Mouse (Mus musculus): ENCODE data around the gene Senp5. TPM values are rescaled to one million over a fixed set of nuclear protein-coding genes. Genes with fewer than 3 reads are reported as not detected.
"Not testable (repeated sequence)": the region's sequence is repeated elsewhere in the genome, so short reads cannot be mapped to it uniquely, and the experiment has no call there.

Senp5 gene
- polyA plus RNA-seq, 1 experiment from 2014 or later: 13.2 TPM

DNA sequence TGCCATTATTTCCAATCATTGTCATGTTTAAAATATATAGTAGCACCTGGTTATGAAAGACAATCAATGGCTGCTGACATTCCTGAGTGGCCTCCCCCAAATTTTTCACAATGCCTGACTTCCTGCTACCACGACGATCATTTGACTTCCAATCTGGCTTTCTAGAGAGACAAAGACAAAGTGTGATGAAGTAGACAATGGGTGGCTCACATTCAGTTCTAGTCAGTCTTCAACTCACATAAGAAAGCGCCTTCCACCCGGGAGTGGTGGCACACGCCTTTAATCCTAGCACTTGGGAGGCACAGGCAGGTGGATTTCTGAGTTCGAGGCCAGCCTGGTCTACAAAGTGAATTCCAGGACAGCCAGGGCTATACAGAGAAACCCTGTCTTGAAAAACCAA, 57.1 kb downstream of the Senp5 start:
- not testable (repeated sequence) for H3K36me3 ChIP-seq (ENCODE audit: control insufficient read depth, insufficient read depth, low read length); H3K4me3 ChIP-seq (replicated peaks; ENCODE audit: low read length); H3K27ac ChIP-seq (ENCODE audit: low read length); H3K9me3 ChIP-seq (replicated peaks; ENCODE audit: control insufficient read depth, low read length); H3K4me2 ChIP-seq (ENCODE audit: low read depth, low read length); H3K27me3 ChIP-seq (ENCODE audit: control insufficient read depth, insufficient read depth, low read length); ATAC-seq (ENCODE audit: insufficient read depth, low FRiP score); H3K9ac ChIP-seq (ENCODE audit: low read length)
- H3K4me1 ChIP-seq (ENCODE audit: control insufficient read depth, insufficient read depth, low read length): peaks cover 28% of the 10 kb centered on the region
- WGBS: 84% methylated on average over 6 of the region's 6 CpGs

DNA sequence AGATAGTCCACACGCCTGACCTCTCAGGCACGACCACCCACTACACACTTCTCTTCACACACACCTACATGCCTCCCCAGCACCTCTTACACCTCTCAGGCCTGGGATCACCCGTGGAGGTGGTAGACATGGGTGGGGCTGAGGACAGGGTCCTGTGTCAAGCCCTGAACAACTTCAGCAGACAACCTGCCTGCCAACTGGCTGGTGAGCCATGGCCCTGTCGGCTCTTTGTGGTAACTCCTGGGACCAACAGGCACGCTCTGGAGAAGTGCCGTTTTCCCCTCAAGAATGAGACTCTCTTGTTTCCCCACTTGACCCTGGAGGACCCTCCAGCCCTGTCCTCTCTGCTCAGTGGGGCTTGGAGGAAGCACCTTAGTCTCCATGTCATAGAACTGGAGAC, 57.7 kb downstream of the Senp5 start:
- Histone ChIP-seq H3K36me3 (ENCODE audit: control insufficient read depth, insufficient read depth, low read length) (0 out of 2 replicates have a peak, but pooled peaks cover 2% of the 10 kb centered on the region), H3K4me3 (replicated peaks; ENCODE audit: low read length) (no peak overlapping the region), H3K4me1 (ENCODE audit: control insufficient read depth, insufficient read depth, low read length) (peaks cover 28% of the 10 kb centered on the region), H3K27me3 (ENCODE audit: control insufficient read depth, insufficient read depth, low read length) (no peaks in the 10 kb centered on the region), H3K4me2 (ENCODE audit: low read depth, low read length) (no peak overlapping the region), H3K27ac (ENCODE audit: low read length) (no peak overlapping the region), H3K9me3 (replicated peaks; ENCODE audit: control insufficient read depth, low read length) (no peaks in the 10 kb centered on the region), H3K9ac (ENCODE audit: low read length) (no peak overlapping the region)
- no peak for ATAC-seq (ENCODE audit: insufficient read depth, low FRiP score)
- WGBS: 85% methylated on average over 6 of the region's 6 CpGs

DNA sequence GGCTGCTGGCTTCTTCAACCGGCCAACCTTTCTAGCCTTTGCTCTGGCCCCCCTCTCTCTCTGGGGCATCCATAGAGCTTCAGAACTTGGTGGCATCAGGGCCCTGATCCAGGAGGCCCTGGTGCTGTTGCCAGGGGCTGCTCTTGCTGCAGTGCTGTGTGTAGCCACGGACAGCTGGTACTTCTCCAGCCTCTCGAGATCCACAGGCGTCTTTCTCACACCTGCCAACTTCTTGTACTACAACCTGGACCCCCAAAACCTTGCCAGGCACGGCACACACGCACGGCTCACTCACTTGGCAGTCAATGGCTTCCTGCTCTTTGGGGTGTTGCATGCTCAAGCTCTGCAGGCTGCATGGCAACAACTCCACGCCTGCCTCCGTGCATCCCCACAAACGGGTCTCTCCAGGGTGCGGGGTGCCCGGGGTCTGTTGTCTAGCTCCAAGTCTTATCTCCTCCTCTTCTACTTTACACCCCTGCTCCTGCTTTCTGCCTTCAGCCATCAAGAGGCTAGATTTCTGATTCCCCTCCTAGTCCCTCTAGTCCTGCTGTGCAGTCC, 58.3 kb downstream of the Senp5 start:
- Histone ChIP-seq H3K9me3 (replicated peaks; ENCODE audit: control insufficient read depth, low read length) (no peaks in the 10 kb centered on the region), H3K27ac (ENCODE audit: low read length) (no peak overlapping the region), H3K9ac (ENCODE audit: low read length) (no peak overlapping the region), H3K27me3 (ENCODE audit: control insufficient read depth, insufficient read depth, low read length) (no peaks in the 10 kb centered on the region), H3K4me1 (ENCODE audit: control insufficient read depth, insufficient read depth, low read length) (peaks cover 28% of the 10 kb centered on the region), H3K36me3 (ENCODE audit: control insufficient read depth, insufficient read depth, low read length) (no peaks in the 10 kb centered on the region), H3K4me3 (replicated peaks; ENCODE audit: low read length) (no peak overlapping the region), H3K4me2 (ENCODE audit: low read depth, low read length) (no peak overlapping the region)
- WGBS: 87% methylated on average over 12 of the region's 12 CpGs
- ATAC-seq (ENCODE audit: insufficient read depth, low FRiP score): no peak

DNA sequence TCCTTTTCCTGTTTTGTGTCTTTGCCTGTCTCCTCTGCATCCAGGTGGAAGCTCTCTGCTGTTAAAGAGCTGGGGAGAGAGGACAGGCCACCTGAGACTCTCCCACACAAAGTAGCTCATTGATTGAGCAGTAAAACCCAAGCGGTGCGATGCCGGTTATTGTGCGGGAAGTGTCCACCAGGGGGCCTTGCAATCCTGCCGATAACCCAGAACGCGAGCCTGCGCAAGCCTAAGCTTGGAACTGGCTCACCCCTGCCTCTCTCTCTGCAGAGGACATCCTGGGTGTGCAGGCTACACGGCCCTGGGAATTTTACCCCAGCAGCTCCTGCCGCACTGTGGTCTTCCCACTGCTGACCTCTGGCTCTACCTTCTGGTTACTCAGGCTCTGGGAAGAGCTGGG, 59.1 kb downstream of the Senp5 start:
- Histone ChIP-seq H3K4me3 (replicated peaks; ENCODE audit: low read length) (no peak overlapping the region), H3K9me3 (replicated peaks; ENCODE audit: control insufficient read depth, low read length) (no peaks in the 10 kb centered on the region), H3K27me3 (ENCODE audit: control insufficient read depth, insufficient read depth, low read length) (no peaks in the 10 kb centered on the region), H3K27ac (ENCODE audit: low read length) (no peak overlapping the region), H3K36me3 (ENCODE audit: control insufficient read depth, insufficient read depth, low read length) (no peaks in the 10 kb centered on the region), H3K9ac (ENCODE audit: low read length) (no peak overlapping the region), H3K4me2 (ENCODE audit: low read depth, low read length) (no peak overlapping the region), H3K4me1 (ENCODE audit: control insufficient read depth, insufficient read depth, low read length) (peaks cover 20% of the 10 kb centered on the region)
- 3% methylated on average over 10 of the region's 10 CpGs for WGBS
- no peak for ATAC-seq (ENCODE audit: insufficient read depth, low FRiP score)

DNA sequence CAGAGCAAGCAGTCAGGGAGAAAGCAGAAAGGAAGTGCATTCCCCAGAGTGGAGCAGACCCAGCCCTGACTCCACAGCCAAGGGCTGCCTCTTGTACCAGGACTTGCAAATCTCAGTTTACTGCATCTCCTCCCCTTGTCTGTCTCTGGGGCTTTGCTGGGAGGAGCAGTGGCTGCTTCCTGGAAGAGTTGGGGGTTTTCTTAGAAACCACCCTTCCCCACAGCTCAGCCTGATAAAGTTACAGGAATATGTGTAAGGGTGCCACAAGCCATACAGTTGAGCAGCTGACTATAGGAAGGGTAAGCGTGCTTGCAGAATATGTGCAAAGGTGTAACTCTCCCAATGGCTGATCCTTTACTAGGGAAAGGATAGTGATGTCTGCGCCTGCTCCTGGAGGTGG, 62.5 kb downstream of the Senp5 start:
- no peak overlapping the region for H3K4me3 ChIP-seq (replicated peaks; ENCODE audit: low read length)
- no peaks in the 10 kb centered on the region for H3K9me3 ChIP-seq (replicated peaks; ENCODE audit: control insufficient read depth, low read length)
- H3K27ac ChIP-seq (ENCODE audit: low read length): no peak overlapping the region
- no peak overlapping the region for H3K4me2 ChIP-seq (ENCODE audit: low read depth, low read length)
- 84% methylated on average over 2 of the region's 2 CpGs for WGBS
- H3K36me3 ChIP-seq (ENCODE audit: control insufficient read depth, insufficient read depth, low read length): no peaks in the 10 kb centered on the region
- H3K9ac ChIP-seq (ENCODE audit: low read length): no peak overlapping the region
- peaks cover 7% of the 10 kb centered on the region; the same call in 1 of the 2 replicates for H3K27me3 ChIP-seq (ENCODE audit: control insufficient read depth, insufficient read depth, low read length)
- H3K4me1 ChIP-seq (ENCODE audit: control insufficient read depth, insufficient read depth, low read length): peaks cover 4% of the 10 kb centered on the region; the same call in 1 of the 2 replicates
- no peak for ATAC-seq (ENCODE audit: insufficient read depth, low FRiP score)

DNA sequence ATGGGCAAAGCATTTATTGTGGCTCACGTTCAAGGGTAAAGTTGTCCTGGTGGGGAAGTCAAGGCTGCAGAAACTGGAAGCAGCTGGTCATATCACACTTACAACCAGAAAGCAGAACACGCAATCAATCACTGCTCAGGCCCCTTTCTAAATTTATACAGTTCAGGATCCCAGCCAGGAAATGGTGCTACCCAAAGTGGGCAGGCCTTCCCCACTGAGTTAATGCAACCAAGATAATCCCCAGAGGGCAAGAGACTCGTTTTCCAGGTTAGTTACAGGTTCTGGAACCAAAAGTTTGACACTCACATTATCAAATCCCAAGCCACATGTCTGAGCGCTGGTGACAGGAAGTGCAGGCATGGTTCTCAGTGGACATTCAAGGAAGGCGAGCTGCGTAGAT, 64.2 kb downstream of the Senp5 start:
- no peaks in the 10 kb centered on the region for H3K36me3 ChIP-seq (ENCODE audit: control insufficient read depth, insufficient read depth, low read length)
- no peak overlapping the region for H3K27ac ChIP-seq (ENCODE audit: low read length)
- peaks cover 13% of the 10 kb centered on the region for H3K4me1 ChIP-seq (ENCODE audit: control insufficient read depth, insufficient read depth, low read length)
- H3K4me3 ChIP-seq (replicated peaks; ENCODE audit: low read length): no peak overlapping the region
- no peaks in the 10 kb centered on the region for H3K9me3 ChIP-seq (replicated peaks; ENCODE audit: control insufficient read depth, low read length)
- no peak overlapping the region for H3K9ac ChIP-seq (ENCODE audit: low read length)
- peaks cover 24% of the 10 kb centered on the region; the same call in 1 of the 2 replicates for H3K27me3 ChIP-seq (ENCODE audit: control insufficient read depth, insufficient read depth, low read length)
- H3K4me2 ChIP-seq (ENCODE audit: low read depth, low read length): no peak overlapping the region
- 65% methylated on average over 6 of the region's 6 CpGs for WGBS
- ATAC-seq (ENCODE audit: insufficient read depth, low FRiP score): no peak

DNA sequence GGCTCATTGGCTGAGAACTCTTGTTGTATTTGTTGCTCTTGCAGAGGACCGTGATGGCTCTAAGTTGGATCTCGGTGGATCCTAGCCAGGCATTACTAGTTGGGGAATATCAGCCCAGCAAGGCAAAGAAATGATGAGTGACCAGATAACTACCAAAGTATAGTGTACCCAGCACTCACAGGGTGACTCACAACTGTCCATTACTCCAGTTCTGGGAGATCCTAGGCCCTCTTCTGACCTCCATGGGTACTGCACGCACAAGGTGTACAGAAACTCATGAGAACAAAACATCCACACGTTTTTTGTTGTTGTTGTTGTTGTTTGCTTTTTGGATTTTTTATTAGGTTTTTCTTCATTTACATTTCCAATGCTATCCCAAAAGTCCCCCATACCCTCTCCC, 66.5 kb downstream of the Senp5 start:
- 81% methylated on average over 4 of the region's 4 CpGs for WGBS

DNA sequence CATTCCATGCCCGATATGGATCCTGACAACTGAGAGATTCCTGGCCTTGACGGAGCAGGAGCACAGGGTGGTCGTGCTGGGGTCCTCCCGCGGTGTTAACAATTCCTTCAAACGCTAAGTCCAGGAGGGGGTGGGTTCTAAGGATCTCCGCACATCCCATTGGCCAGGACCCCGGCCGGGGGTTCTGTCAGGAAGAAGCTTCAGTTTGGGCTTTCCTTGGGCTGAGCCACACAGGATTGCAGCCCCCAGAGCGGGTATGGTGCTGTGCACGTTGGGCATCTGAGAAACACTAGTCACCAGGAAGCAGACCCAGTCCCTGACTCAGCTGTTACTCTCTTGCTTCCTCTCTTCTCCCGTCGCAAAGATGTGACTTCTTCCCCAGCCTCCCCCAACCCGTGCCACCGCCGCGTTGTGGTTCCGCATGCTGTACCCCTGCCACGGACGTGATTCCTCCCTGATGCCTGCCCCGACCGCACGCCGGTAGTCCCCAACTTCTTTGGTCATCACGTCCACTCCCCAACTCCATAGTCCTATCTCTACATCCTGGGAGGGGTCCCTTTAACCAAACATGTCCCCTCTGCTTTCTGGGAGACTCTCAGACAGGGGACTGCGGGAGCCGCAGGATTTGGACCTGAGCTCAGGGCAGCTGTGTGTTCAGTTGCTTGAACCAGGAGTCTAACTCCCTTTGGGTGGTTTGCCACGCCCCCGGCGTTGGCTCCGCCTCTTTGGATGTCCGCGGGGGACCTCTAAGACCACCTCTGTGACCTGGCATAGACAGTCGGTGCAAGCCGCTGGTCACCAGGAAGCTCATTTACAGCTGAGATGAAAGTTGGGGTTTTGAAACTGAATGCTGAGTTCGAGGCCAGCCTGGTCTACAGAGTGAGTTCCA, 67.8 kb downstream of the Senp5 start:
- ATAC-seq (ENCODE audit: insufficient read depth, low FRiP score): no peak
- H3K9ac ChIP-seq (ENCODE audit: low read length): peak overlapping the region; percentile 55
- peak overlapping the region; percentile 29 for H3K4me3 ChIP-seq (replicated peaks; ENCODE audit: low read length)
- H3K4me1 ChIP-seq (ENCODE audit: control insufficient read depth, insufficient read depth, low read length): peaks cover 19% of the 10 kb centered on the region
- H3K4me2 ChIP-seq (ENCODE audit: low read depth, low read length): peak overlapping the region; percentile 44
- H3K27ac ChIP-seq (ENCODE audit: low read length): no peak overlapping the region
- no peaks in the 10 kb centered on the region for H3K36me3 ChIP-seq (ENCODE audit: control insufficient read depth, insufficient read depth, low read length)
- peaks cover 26% of the 10 kb centered on the region; the same call in 1 of the 2 replicates for H3K27me3 ChIP-seq (ENCODE audit: control insufficient read depth, insufficient read depth, low read length)
- H3K9me3 ChIP-seq (replicated peaks; ENCODE audit: control insufficient read depth, low read length): no peaks in the 10 kb centered on the region
- WGBS: 5% methylated on average over 36 of the region's 36 CpGs

More for the DNA sequence above, 66.5 kb downstream of the Senp5 start:
- no peaks in the 10 kb centered on the region for H3K9me3 ChIP-seq (replicated peaks; ENCODE audit: control insufficient read depth, low read length)
- no peaks in the 10 kb centered on the region for H3K36me3 ChIP-seq (ENCODE audit: control insufficient read depth, insufficient read depth, low read length)
- H3K27me3 ChIP-seq (ENCODE audit: control insufficient read depth, insufficient read depth, low read length): peaks cover 26% of the 10 kb centered on the region; the same call in 1 of the 2 replicates
- no peak overlapping the region for H3K27ac ChIP-seq (ENCODE audit: low read length)
- ATAC-seq (ENCODE audit: insufficient read depth, low FRiP score): no peak
- H3K4me1 ChIP-seq (ENCODE audit: control insufficient read depth, insufficient read depth, low read length): peaks cover 19% of the 10 kb centered on the region
- H3K9ac ChIP-seq (ENCODE audit: low read length): no peak overlapping the region
- no peak overlapping the region for H3K4me2 ChIP-seq (ENCODE audit: low read depth, low read length)
- H3K4me3 ChIP-seq (replicated peaks; ENCODE audit: low read length): no peak overlapping the region

DNA sequence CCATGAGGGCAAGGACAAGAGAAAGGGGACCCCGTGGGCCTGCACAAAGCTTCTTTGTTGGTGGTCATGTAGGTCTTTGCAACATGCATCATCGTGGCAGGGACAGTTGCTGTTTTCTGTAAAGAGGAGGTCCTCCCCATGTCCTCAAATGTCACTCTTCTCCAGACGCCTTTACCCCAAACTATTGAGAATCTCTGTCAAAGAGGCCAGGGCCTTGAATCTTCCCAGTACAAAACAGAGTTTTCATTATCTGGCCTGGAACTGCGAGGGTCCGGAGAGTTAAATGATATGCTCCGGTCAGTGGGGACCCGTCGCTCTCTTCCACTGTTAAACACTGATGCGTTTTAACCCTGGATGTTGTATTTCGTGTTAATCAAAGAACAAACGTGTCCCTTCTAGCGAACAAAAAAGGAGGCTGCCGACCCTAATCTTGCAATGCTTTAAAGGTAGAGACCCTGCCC, 68.5 kb downstream of the Senp5 start:
- Histone ChIP-seq H3K27me3 (ENCODE audit: control insufficient read depth, insufficient read depth, low read length) (peaks cover 26% of the 10 kb centered on the region; the same call in 1 of the 2 replicates), H3K9ac (ENCODE audit: low read length) (peak overlapping the region; percentile 55; the same call in 1 of the 2 replicates), H3K36me3 (ENCODE audit: control insufficient read depth, insufficient read depth, low read length) (no peaks in the 10 kb centered on the region), H3K9me3 (replicated peaks; ENCODE audit: control insufficient read depth, low read length) (no peaks in the 10 kb centered on the region), H3K27ac (ENCODE audit: low read length) (no peak overlapping the region), H3K4me1 (ENCODE audit: control insufficient read depth, insufficient read depth, low read length) (peaks cover 19% of the 10 kb centered on the region), H3K4me3 (replicated peaks; ENCODE audit: low read length) (peak overlapping the region; percentile 29; the same call in 1 of the 2 replicates), H3K4me2 (ENCODE audit: low read depth, low read length) (peak overlapping the region; percentile 73)
- ATAC-seq (ENCODE audit: insufficient read depth, low FRiP score): no peak
- WGBS: 28% methylated on average over 13 of the region's 13 CpGs

All from stomach, embryonic 16.5 days (tissue).